Mouse (Mus musculus): ENCODE data around the gene Olfr632.
"Not testable (repeated sequence)": the region's sequence is repeated elsewhere in the genome, so short reads cannot be mapped to it uniquely, and the experiment has no call there.

Olfr632 gene

DNA sequence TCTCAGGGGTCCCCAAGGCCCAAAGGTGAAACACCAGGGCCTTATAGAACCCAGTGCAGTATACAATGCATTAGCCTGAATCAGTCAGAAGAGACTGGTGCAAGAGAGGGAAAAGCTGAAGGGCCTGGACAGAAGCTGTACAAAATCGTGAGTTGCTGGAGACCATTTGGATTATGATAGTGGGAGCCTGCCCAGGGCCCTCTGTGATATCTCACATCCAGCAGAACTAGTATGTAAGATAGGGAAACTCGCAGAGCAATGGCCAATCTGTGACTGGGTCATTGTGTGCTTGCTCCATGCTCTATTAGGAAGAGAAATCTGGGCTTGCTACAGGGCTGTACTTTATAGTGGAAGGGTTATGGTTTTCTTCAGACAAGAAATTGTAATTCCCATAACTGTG is at the start of gene Olfr632:
Gene Olfr632 (plus strand): TSS at position 84 of the 400 bp plus-strand sequence.
- no peaks in the 10 kb centered on the region for H3K36me3 ChIP-seq (ENCODE audit: control insufficient read depth, insufficient read depth, low read length, poor library complexity, severe bottlenecking)
- no peak for DNase-seq (ENCODE audit: low read depth, low spot score)
- no peaks in the 10 kb centered on the region for H3K27me3 ChIP-seq (ENCODE audit: control insufficient read depth, insufficient read depth, low read length, poor library complexity, severe bottlenecking)

DNA sequence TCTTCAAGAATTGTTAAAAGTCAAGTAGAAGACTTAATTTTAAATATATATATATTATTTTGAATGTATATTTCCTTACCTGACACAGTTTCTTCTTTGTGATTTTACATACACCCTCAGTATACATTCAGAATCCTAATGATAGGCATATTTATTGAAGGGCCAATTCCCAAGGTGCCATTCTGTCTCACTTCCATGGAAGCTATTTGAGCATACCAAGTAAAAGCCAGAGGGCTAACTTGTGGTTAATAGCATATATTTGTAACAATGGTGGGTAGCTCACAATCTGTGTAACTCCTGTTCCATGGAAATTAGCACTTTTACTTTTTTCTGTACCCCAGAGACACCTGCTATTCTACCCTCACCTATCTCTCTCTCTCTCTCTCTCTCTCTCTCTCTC is 48.0 kb upstream of the Olfr632 start, which contains the start of gene Olfr66:
Gene Olfr66 (minus strand): TSS at position 101 of the 400 bp plus-strand sequence.
- no peaks in the 10 kb centered on the region for H3K27me3 ChIP-seq (ENCODE audit: control insufficient read depth, insufficient read depth, low read length, poor library complexity, severe bottlenecking)
- no peak for DNase-seq (ENCODE audit: low read depth, low spot score)
- no peaks in the 10 kb centered on the region for H3K36me3 ChIP-seq (ENCODE audit: control insufficient read depth, insufficient read depth, low read length, poor library complexity, severe bottlenecking)

DNA sequence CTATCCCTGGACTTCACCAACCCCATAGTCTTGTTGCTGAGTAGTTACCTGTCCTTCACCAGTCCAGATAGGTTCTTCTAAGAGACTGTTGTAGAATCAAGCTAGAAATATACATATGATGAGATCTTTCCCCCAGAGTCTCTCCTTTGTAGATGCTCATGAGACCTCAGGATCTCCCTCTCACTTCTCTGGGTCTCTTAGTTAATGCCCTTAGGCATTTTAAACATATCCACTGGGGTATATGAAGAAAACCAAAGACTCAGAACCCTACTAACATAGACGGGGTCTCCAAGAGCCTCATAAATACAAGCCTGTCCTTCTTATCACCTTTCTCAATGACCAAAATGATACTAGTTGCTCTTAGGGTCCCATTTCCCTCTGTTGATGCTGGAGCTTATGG is 39.8 kb upstream of the Olfr632 start, which contains the start of gene Olfr64:
Gene Olfr64 (minus strand): TSS at position 101 of the 400 bp plus-strand sequence.
- no peak for DNase-seq (ENCODE audit: low read depth, low spot score)
- no peaks in the 10 kb centered on the region for H3K36me3 ChIP-seq (ENCODE audit: control insufficient read depth, insufficient read depth, low read length, poor library complexity, severe bottlenecking)

DNA sequence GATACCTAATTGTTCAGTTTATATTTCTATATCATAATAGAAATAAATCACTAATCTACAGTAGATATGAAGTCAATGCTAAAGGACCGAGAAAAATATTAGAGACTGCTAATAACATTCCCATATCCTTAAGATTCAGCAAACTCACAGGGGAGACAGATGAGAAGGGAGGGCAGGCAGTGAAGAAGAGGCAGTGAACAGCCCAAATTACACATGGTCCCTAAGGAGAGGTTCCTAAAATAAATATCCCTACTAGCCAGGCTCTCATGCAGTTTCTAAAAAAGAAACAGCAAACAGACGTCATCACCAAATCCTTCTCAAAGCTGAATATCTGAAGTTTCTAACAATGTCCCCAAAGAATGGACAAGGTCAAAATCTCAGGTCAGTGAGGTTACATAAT is 31.0 kb upstream of the Olfr632 start, which contains the start of gene Olfr65:
Gene Olfr65 (plus strand): TSS at position 301 of the 400 bp plus-strand sequence.
- no peaks in the 10 kb centered on the region for H3K27me3 ChIP-seq (ENCODE audit: control insufficient read depth, insufficient read depth, low read length, poor library complexity, severe bottlenecking)
- H3K36me3 ChIP-seq (ENCODE audit: control insufficient read depth, insufficient read depth, low read length, poor library complexity, severe bottlenecking): no peaks in the 10 kb centered on the region
- no peak for DNase-seq (ENCODE audit: low read depth, low spot score)

More for the DNA sequence above, 39.8 kb upstream of the Olfr632 start, which contains the start of gene Olfr64:
- H3K27me3 ChIP-seq (ENCODE audit: control insufficient read depth, insufficient read depth, low read length, poor library complexity, severe bottlenecking): no peaks in the 10 kb centered on the region

DNA sequence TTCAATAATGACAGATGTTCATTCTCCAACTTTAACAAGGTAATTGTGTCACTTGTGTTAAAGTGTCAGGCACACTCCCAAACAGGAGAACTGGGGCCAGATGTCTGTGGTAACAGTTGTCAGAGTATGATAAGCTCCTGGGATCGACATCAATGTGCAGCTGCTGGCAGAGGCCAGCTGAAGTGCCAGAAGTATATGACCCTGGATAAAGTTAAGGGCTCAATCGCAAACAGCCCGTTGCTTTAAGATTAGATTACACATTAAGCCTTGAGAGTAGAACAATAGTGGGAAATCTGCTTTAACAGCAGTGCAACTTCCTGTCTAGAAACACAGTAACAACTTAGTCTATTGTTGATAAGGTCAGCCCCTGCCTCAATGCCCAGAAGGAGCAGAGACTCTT is 24.1 kb upstream of the Olfr632 start:
- H3K27me3 ChIP-seq (ENCODE audit: control insufficient read depth, insufficient read depth, low read length, poor library complexity, severe bottlenecking): no peaks in the 10 kb centered on the region
- H3K36me3 ChIP-seq (ENCODE audit: control insufficient read depth, insufficient read depth, low read length, poor library complexity, severe bottlenecking): no peaks in the 10 kb centered on the region
- no peak for DNase-seq (ENCODE audit: low read depth, low spot score)

DNA sequence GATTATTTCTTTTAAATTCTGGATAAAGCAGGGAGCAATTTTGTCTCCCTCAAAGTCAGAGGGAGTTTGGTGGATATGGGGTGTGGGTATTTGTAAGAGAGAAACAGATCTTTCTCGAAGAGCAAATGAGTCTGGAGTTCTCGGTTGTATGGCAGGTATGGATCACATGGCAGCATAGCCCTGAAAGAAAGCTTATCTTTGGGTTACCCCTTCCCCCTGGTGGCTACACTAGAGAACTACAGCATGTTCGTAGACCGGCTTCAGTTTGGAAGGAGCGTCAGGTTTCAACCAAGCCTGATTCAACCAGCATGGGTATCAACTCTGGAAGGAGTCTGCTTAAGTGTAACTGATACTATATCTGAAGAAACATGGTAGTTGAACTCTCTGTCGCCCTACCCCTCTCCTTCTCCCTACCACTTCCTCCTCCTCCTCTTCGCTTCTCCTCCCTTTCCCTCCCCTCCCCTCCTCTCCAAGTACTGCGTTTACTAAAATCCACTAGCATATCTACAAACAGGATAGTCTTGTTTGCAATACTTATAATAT is 21.1 kb upstream of the Olfr632 start:
- DNase-seq (ENCODE audit: low read depth, low spot score): peak; percentile 38
- no peaks in the 10 kb centered on the region for H3K27me3 ChIP-seq (ENCODE audit: control insufficient read depth, insufficient read depth, low read length, poor library complexity, severe bottlenecking)
- H3K36me3 ChIP-seq (ENCODE audit: control insufficient read depth, insufficient read depth, low read length, poor library complexity, severe bottlenecking): no peaks in the 10 kb centered on the region

DNA sequence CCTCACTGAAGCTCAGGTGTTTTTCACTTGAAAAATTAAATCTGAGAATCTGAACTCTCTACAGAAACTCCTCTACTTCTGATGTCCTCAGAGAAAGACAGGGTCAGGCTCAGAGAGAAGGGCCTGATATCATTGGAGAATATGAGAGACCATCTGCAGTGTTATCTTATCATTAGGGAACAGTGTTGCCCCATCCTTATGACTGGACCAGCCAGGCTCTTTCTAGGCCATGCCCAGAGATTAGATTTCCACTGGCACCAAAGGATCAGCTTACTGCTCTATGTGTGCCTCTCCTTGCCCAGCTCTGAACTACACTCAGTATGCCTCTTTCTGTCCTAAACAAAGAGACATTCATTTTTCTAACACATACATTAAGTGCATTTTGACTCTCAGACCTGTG is 18.8 kb upstream of the Olfr632 start:
- Histone ChIP-seq H3K27me3 (ENCODE audit: control insufficient read depth, insufficient read depth, low read length, poor library complexity, severe bottlenecking) (no peaks in the 10 kb centered on the region), H3K36me3 (ENCODE audit: control insufficient read depth, insufficient read depth, low read length, poor library complexity, severe bottlenecking) (no peaks in the 10 kb centered on the region)
- no peak for DNase-seq (ENCODE audit: low read depth, low spot score)

DNA sequence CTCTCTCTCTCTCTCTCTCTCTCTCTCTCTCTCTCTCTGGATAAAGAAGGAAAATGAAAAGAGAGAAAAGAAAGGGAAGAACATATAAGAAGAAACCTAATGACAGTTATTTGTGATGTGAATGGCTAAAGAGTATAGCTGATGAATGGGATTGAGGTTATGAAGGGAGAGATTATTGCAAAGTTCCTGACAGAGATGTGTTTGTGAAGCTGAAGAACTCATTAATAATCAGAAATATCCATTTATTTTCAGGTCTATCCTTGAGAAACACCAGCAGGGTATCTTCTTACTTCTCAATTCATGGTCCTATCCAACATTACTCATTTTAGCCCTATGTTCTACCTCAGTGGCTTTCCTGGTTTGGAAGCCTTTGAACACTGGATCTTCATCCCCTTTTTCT is 5.6 kb upstream of the Olfr632 start, which contains the start of gene Olfr631:
Gene Olfr631 (plus strand): TSS at position 301 of the 400 bp plus-strand sequence.
- Histone ChIP-seq H3K36me3 (ENCODE audit: control insufficient read depth, insufficient read depth, low read length, poor library complexity, severe bottlenecking) (no peaks in the 10 kb centered on the region), H3K27me3 (ENCODE audit: control insufficient read depth, insufficient read depth, low read length, poor library complexity, severe bottlenecking) (no peaks in the 10 kb centered on the region)
- no peak for DNase-seq (ENCODE audit: low read depth, low spot score)

DNA sequence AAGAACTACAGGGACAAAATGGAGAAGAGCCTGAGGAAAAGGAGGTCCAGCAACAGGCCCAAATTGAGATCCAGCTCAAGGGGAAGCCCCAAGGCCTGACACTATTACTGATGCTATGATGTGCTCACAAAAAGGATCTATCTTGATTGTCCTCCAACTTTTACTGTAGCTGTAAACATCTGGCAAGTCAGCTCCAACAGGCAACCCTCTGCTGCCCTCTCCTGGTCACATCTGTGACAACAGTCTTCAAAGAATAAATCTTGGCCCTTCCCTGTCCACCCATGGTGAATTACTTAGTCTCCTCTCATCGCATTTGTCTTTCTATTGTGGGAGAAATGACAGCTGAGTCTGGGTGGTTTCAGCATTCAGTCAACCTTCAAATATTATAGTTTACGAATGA is 8.6 kb downstream of the Olfr632 start:
- DNase-seq (ENCODE audit: low read depth, low spot score): peak; percentile 78
- no peaks in the 10 kb centered on the region for H3K36me3 ChIP-seq (ENCODE audit: control insufficient read depth, insufficient read depth, low read length, poor library complexity, severe bottlenecking)
- no peaks in the 10 kb centered on the region for H3K27me3 ChIP-seq (ENCODE audit: control insufficient read depth, insufficient read depth, low read length, poor library complexity, severe bottlenecking)

DNA sequence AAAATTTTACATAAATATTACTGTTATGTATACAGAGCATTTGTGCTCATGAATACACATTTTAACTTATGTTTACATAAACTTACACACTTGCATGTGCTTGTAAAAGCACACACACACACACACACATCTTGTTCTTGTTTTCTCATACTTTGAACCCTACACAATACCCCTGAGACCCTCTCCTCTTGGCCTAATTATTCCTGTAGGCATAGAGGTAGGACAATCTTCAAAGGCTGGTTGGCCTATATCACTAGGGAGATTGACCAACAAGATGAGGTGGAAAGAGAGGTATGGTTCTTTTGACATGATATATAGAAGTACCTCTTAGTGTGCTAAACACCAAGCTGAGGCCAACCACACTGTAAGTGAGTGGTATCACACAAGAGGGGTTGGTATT is 10.0 kb downstream of the Olfr632 start, which contains the start of gene Olfr633:
Gene Olfr633 (plus strand): TSS at position 301 of the 400 bp plus-strand sequence.
- Histone ChIP-seq H3K36me3 (ENCODE audit: control insufficient read depth, insufficient read depth, low read length, poor library complexity, severe bottlenecking) (no peaks in the 10 kb centered on the region), H3K27me3 (ENCODE audit: control insufficient read depth, insufficient read depth, low read length, poor library complexity, severe bottlenecking) (no peaks in the 10 kb centered on the region)
- no peak for DNase-seq (ENCODE audit: low read depth, low spot score)

DNA sequence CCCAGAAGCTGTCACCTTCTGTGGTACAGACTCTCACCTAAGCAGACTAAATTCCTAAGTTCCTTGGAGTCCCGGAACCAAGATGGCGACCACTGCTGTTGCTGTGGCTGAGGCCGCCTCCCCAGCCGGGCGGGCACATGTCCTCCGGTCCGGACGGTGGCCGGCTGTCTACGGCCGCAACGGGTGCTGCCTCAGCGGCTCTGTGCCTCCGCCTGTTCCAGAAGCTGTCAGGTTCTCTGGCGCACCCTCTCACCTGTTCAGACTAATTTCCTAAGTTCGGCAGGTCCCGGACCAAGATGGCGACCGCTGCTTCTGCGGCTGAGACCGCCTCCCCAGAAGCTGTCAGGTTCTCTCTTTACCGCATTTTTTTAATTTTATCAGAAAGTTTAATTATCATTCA is 32.7 kb downstream of the Olfr632 start:
- not testable (repeated sequence) for DNase-seq (ENCODE audit: low read depth, low spot score); H3K27me3 ChIP-seq (ENCODE audit: control insufficient read depth, insufficient read depth, low read length, poor library complexity, severe bottlenecking); H3K36me3 ChIP-seq (ENCODE audit: control insufficient read depth, insufficient read depth, low read length, poor library complexity, severe bottlenecking)

DNA sequence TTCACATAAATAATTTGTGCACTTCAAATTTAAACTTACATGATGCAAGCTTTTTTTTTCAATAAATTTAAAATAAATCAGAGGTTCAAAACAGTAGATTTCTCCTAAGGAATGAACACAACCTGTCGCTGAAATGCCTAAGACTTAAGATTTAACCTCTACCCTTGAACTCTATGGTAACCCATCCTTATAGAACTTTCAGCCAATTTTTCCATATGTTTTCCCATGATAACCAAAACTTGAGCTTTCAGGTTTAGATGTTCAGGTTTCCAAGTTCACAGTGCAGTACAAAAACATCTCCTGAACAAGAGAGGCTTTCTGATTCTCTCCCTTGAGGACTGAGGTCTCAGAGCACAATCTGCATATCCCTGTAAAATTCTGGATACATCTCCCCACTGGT is 36.7 kb downstream of the Olfr632 start, which contains the start of gene Olfr635:
Gene Olfr635 (plus strand): TSS at position 301 of the 400 bp plus-strand sequence.
- no peaks in the 10 kb centered on the region for H3K36me3 ChIP-seq (ENCODE audit: control insufficient read depth, insufficient read depth, low read length, poor library complexity, severe bottlenecking)
- H3K27me3 ChIP-seq (ENCODE audit: control insufficient read depth, insufficient read depth, low read length, poor library complexity, severe bottlenecking): no peaks in the 10 kb centered on the region
- DNase-seq (ENCODE audit: low read depth, low spot score): no peak

DNA sequence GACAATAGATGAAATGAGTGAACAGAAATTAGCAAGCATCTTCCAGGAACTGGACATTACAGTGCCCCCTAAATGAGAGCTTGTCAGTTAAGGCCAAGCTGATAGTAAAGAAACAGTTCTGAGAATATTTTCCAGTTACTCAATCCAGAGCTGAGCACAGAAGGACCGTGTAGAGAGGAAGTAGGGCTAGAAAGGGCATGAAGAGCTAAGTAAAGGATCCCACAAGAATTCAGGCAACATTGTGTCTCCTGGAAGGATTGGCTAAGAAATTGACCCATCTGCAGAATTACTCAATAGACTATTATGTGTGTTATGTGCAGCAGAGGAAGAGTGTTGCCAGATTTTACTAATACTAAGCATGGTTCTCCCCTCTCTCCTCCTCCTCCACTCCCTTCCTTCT is 37.6 kb downstream of the Olfr632 start:
- DNase-seq (ENCODE audit: low read depth, low spot score): no peak
- no peaks in the 10 kb centered on the region for H3K27me3 ChIP-seq (ENCODE audit: control insufficient read depth, insufficient read depth, low read length, poor library complexity, severe bottlenecking)

More for the DNA sequence above, 37.6 kb downstream of the Olfr632 start:
- no peaks in the 10 kb centered on the region for H3K36me3 ChIP-seq (ENCODE audit: control insufficient read depth, insufficient read depth, low read length, poor library complexity, severe bottlenecking)
